Mouse (Mus musculus): ENCODE results near the gene 4930432M17Rik.

DNA sequence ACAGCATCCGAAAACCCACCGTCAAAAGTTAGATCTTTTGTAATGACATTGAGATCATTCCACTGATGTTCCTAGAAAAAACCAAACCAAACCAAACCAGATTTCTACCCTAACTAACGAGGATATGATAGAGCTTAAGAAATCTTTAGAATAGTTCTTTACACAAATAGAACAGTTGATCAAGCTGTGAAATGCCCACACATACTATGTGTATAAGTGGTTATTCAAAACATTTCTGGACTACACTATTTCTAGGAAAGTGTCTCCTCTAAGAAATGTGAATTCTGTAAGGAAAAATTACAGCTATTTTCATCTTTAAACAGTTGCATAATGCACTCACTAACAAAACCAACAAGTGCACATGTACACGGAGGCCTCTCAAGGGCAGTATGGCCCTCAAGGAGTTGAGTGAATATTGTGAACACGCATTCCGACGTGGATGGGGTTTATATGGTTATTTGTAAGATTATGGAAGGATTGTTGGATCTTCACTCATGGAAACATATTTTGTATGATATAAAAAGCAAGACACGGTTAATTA, 22.3 kb upstream of the 4930432M17Rik start:
- no peak for TF ChIP-seq CTCF (IDR thresholded peaks at IDR 0.05; ENCODE audit: low read depth, low read length)
- no peak for TF ChIP-seq POLR2A (IDR thresholded peaks at IDR 0.05; ENCODE audit: extremely low read depth, insufficient read depth, low read length)

Data from liver, adult 2 months (tissue).